In the genomic region with DNA sequence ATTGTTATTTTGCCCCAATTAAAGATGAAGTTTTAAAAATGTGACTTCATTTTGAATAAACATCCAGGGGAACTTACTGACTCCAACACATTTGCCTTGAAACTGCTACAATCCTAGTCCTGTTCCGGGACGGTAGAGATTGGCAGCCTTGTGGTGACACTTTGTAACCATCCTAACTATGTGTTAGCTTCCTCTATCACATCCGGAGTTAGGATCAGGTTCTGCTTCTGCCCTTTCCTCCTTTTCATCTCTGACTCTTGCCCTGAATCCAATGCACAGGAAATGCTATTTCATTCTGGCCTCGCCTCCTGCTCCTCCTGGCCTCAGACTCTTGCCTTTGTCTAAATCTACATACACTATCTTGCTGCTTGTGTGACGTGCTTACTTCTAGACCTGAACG, we compare ENCODE assay signal across 24 mouse cellular contexts. TPM values are rescaled to one million over a fixed set of nuclear protein-coding genes. Genes with fewer than 3 reads are reported as not detected.
"Had no signal": no experiment of that assay in that cellular context is flagged by ENCODE, and none has a peak within 500 bp of the region (broad histone marks: within the 10 kb centered on the region; RNA-seq: fewer than 3 reads in every experiment).

No protein-coding gene starts in this region.

- H3K36me3 ChIP-seq: limb, embryonic 10.5 days; limb, embryonic 13.5 days; liver, embryonic 13.5 days; midbrain, embryonic 10.5 days; midbrain, embryonic 13.5 days had no signal

- H3K4me3 ChIP-seq: limb, embryonic 10.5 days; limb, embryonic 13.5 days; liver, embryonic 13.5 days; megakaryocyte, embryonic 14.5 days; midbrain, embryonic 10.5 days; midbrain, embryonic 13.5 days had no signal

- H3K9me3 ChIP-seq: limb, embryonic 10.5 days; limb, embryonic 13.5 days; liver, embryonic 13.5 days; megakaryocyte, embryonic 14.5 days; midbrain, embryonic 10.5 days; midbrain, embryonic 13.5 days had no signal

- H3K9ac ChIP-seq: limb, embryonic 13.5 days; liver, embryonic 13.5 days; lung, embryonic 14.5 days; midbrain, embryonic 13.5 days had no signal

- H3K27ac ChIP-seq: kidney, postnatal 0 days; limb, embryonic 10.5 days; limb, embryonic 13.5 days; liver, embryonic 13.5 days; midbrain, embryonic 10.5 days; midbrain, embryonic 13.5 days; stomach, postnatal 0 days had no signal

- H3K27me3 ChIP-seq: limb, embryonic 13.5 days; liver, embryonic 13.5 days; midbrain, embryonic 13.5 days had no signal

- ATAC-seq: intestine, postnatal 0 days; lung, postnatal 0 days; midbrain, embryonic 13.5 days; midbrain, embryonic 16.5 days had no signal

- H3K4me2 ChIP-seq: limb, embryonic 13.5 days; liver, embryonic 13.5 days; lung, embryonic 14.5 days; midbrain, embryonic 13.5 days had no signal

- H3K4me1 ChIP-seq: limb, embryonic 10.5 days; limb, embryonic 13.5 days; liver, embryonic 13.5 days; midbrain, embryonic 10.5 days; midbrain, embryonic 13.5 days had no signal

- DNase-seq: kidney, adult 2 months; kidney, postnatal 36 days; liver; liver, embryonic 13.5 days; lung, embryonic 14.5 days; lung, postnatal 4 days; right cerebral cortex, postnatal 4 days; thymus, adult 18-20 months; thymus, postnatal 36 days had no signal

RNA-seq across cellular contexts. Expression of a gene that starts 5.4 kb away (rescaled TPM):
- total RNA-seq: layer of hippocampus, adult 8-10 months had no signal

RNA-seq across cellular contexts. Expression of a gene that starts 42.5 kb away (rescaled TPM):
- total RNA-seq: layer of hippocampus, adult 8-10 months; layer of hippocampus, postnatal 10 days; left cerebral cortex, adult 8-10 months had no signal
- polyA plus RNA-seq: limb, embryonic 13.5 days; liver, embryonic 13.5 days; liver, embryonic 16.5 days; lung, embryonic 14.5 days; lung, postnatal 0 days; midbrain, embryonic 10.5 days; midbrain, embryonic 13.5 days; midbrain, embryonic 16.5 days; stomach, embryonic 14.5 days; stomach, postnatal 0 days had no signal
